In genomic region chrX:12001969-12002368, GRCm38 (mm10) we compare ENCODE assay signal across 13 mouse cellular contexts.
A peak's percentile ranks its signal among the peaks of the same experiment; 100 is the strongest.
DNase-seq lines count a peak whose midpoint lies in the region; ATAC-seq lines count a peak whose summit lies in the region.
"Had no signal": no experiment of that assay in that cellular context is flagged by ENCODE, and none has a peak within 500 bp of the region (broad histone marks: within the 10 kb centered on the region; RNA-seq: fewer than 3 reads in every experiment).

No protein-coding gene starts in this region.

- H3K27ac ChIP-seq in forebrain, embryonic 10.5 days: peak overlapping the region; percentile 62
- no peak overlapping the region for H3K27ac ChIP-seq in forebrain, embryonic 11.5 days (ENCODE audit: low read depth, low read length)
- H3K27ac ChIP-seq in midbrain, embryonic 10.5 days (replicated peaks): peak overlapping the region; percentile 70
- H3K27ac ChIP-seq in midbrain, embryonic 16.5 days (ENCODE audit: low read length): no peak overlapping the region
- H3K27ac ChIP-seq in forebrain, embryonic 14.5 days (ENCODE audit: low read depth, low read length): peak overlapping the region; percentile 52; the same call in 1 of the 2 replicates
- no peak overlapping the region; the same call in 1 of the 2 replicates for H3K27ac ChIP-seq in liver, embryonic 16.5 days (ENCODE audit: low read length)
- H3K27ac ChIP-seq: embryonic facial prominence, embryonic 15.5 days had no signal

- WGBS in forebrain, embryonic 10.5 days: 5% methylated on average over 3 of the region's 3 CpGs
- WGBS in forebrain, embryonic 11.5 days: 0% methylated on average over 3 of the region's 3 CpGs
- 4% methylated on average over 3 of the region's 3 CpGs for WGBS in midbrain, embryonic 10.5 days
- 6% methylated on average over 3 of the region's 3 CpGs for WGBS in midbrain, embryonic 16.5 days
- WGBS in forebrain, embryonic 14.5 days: 6% methylated on average over 3 of the region's 3 CpGs
- 0% methylated on average over 3 of the region's 3 CpGs for WGBS in liver, embryonic 16.5 days (ENCODE audit: insufficient replicate concordance)

- no peak for ATAC-seq in forebrain, embryonic 11.5 days (replicated peaks; ENCODE audit: low FRiP score)
- no peak for ATAC-seq in midbrain, embryonic 16.5 days
- no peak for ATAC-seq in forebrain, embryonic 14.5 days
- no peak for ATAC-seq in liver, embryonic 16.5 days (ENCODE audit: low read depth)

- peaks cover 100% of the 10 kb centered on the region for H3K27me3 ChIP-seq in forebrain, embryonic 10.5 days (ENCODE audit: poor library complexity, severe bottlenecking)
- H3K27me3 ChIP-seq in forebrain, embryonic 11.5 days (ENCODE audit: control insufficient read depth, insufficient read depth, low read length): peaks cover 68% of the 10 kb centered on the region
- peaks cover 100% of the 10 kb centered on the region for H3K27me3 ChIP-seq in midbrain, embryonic 10.5 days (ENCODE audit: low read depth, poor library complexity, severe bottlenecking)
- peaks cover 29% of the 10 kb centered on the region for H3K27me3 ChIP-seq in midbrain, embryonic 16.5 days (ENCODE audit: control insufficient read depth, insufficient read depth, low read depth, low read length)
- H3K27me3 ChIP-seq in forebrain, embryonic 14.5 days (replicated peaks; ENCODE audit: control insufficient read depth, insufficient read depth, low read length): no peaks in the 10 kb centered on the region; the same call in 1 of the 2 replicates
- peaks cover 31% of the 10 kb centered on the region for H3K27me3 ChIP-seq in liver, embryonic 16.5 days (ENCODE audit: control insufficient read depth, insufficient read depth, low read depth, low read length)

- H3K4me2 ChIP-seq in forebrain, embryonic 11.5 days (ENCODE audit: low read depth, low read length, severe bottlenecking): no peak overlapping the region
- no peak overlapping the region for H3K4me2 ChIP-seq in midbrain, embryonic 16.5 days (ENCODE audit: low read length)
- 0 out of 2 replicates have a peak overlapping the region, but pooled peaks have one; percentile 7 for H3K4me2 ChIP-seq in forebrain, embryonic 14.5 days (ENCODE audit: low read length)
- H3K4me2 ChIP-seq in liver, embryonic 16.5 days (ENCODE audit: low read depth, low read length): peak overlapping the region; percentile 65
- H3K4me2 ChIP-seq: embryonic facial prominence, embryonic 15.5 days; lung, embryonic 15.5 days had no signal

- H3K9me3 ChIP-seq in forebrain, embryonic 10.5 days: no peaks in the 10 kb centered on the region
- no peaks in the 10 kb centered on the region for H3K9me3 ChIP-seq in forebrain, embryonic 11.5 days (ENCODE audit: control insufficient read depth, low read length)
- no peaks in the 10 kb centered on the region for H3K9me3 ChIP-seq in midbrain, embryonic 10.5 days (replicated peaks)
- no peaks in the 10 kb centered on the region for H3K9me3 ChIP-seq in midbrain, embryonic 16.5 days (replicated peaks; ENCODE audit: control insufficient read depth, low read length, poor library complexity, severe bottlenecking)
- no peaks in the 10 kb centered on the region for H3K9me3 ChIP-seq in forebrain, embryonic 14.5 days (replicated peaks; ENCODE audit: control insufficient read depth, low read length)
- H3K9me3 ChIP-seq in liver, embryonic 16.5 days (replicated peaks; ENCODE audit: control insufficient read depth, low read length): no peaks in the 10 kb centered on the region
- H3K9me3 ChIP-seq: embryonic facial prominence, embryonic 15.5 days; lung, embryonic 15.5 days had no signal

- H3K4me3 ChIP-seq in forebrain, embryonic 10.5 days: no peak overlapping the region
- H3K4me3 ChIP-seq in forebrain, embryonic 11.5 days (ENCODE audit: low read depth, low read length): no peak overlapping the region
- H3K4me3 ChIP-seq in midbrain, embryonic 10.5 days: 0 out of 2 replicates have a peak overlapping the region, but pooled peaks have one; percentile 14
- H3K4me3 ChIP-seq in midbrain, embryonic 16.5 days (ENCODE audit: low read depth, low read length): no peak overlapping the region
- no peak overlapping the region for H3K4me3 ChIP-seq in forebrain, embryonic 14.5 days (ENCODE audit: low read depth, low read length)
- peak overlapping the region; percentile 53 for H3K4me3 ChIP-seq in liver, embryonic 16.5 days (ENCODE audit: low read depth, low read length)
- H3K4me3 ChIP-seq: embryonic facial prominence, embryonic 15.5 days; lung, embryonic 15.5 days had no signal

- H3K4me1 ChIP-seq in forebrain, embryonic 10.5 days: peaks cover 85% of the 10 kb centered on the region
- peaks cover 18% of the 10 kb centered on the region for H3K4me1 ChIP-seq in forebrain, embryonic 11.5 days (replicated peaks; ENCODE audit: control insufficient read depth, insufficient read depth, low read length)
- peaks cover 85% of the 10 kb centered on the region for H3K4me1 ChIP-seq in midbrain, embryonic 10.5 days
- H3K4me1 ChIP-seq in midbrain, embryonic 16.5 days (ENCODE audit: control insufficient read depth, insufficient read depth, low read length): peaks cover 25% of the 10 kb centered on the region
- H3K4me1 ChIP-seq in forebrain, embryonic 14.5 days (ENCODE audit: control insufficient read depth, insufficient read depth, low read length): peaks cover 25% of the 10 kb centered on the region
- H3K4me1 ChIP-seq in liver, embryonic 16.5 days (ENCODE audit: control insufficient read depth, low read depth, low read length): peaks cover 64% of the 10 kb centered on the region

- no peak for DNase-seq in forebrain, embryonic 10.5 days (ENCODE audit: extremely low spot score, low spot score)
- no peak for DNase-seq in forebrain, embryonic 11.5 days (ENCODE audit: low spot score)
- no peak for DNase-seq in midbrain, embryonic 10.5 days (ENCODE audit: low spot score)
- DNase-seq in forebrain, embryonic 14.5 days (ENCODE audit: low spot score): no peak
- no peak for DNase-seq in kidney, postnatal 14 days
- DNase-seq in adrenal gland, postnatal 25 days: no peak
- DNase-seq: adrenal gland, adult 2 months; right cerebral cortex, postnatal 4 days; thymus, adult 18-20 months had no signal

- H3K9ac ChIP-seq in forebrain, embryonic 11.5 days (ENCODE audit: low read length): no peak overlapping the region
- H3K9ac ChIP-seq in midbrain, embryonic 16.5 days (ENCODE audit: low read depth, low read length): no peak overlapping the region
- no peak overlapping the region for H3K9ac ChIP-seq in forebrain, embryonic 14.5 days (ENCODE audit: low read length)
- peak overlapping the region; percentile 58 for H3K9ac ChIP-seq in liver, embryonic 16.5 days (ENCODE audit: low read depth, low read length)
- H3K9ac ChIP-seq: embryonic facial prominence, embryonic 15.5 days; lung, embryonic 15.5 days had no signal

- no peaks in the 10 kb centered on the region for H3K36me3 ChIP-seq in forebrain, embryonic 10.5 days (replicated peaks)
- H3K36me3 ChIP-seq in forebrain, embryonic 11.5 days (ENCODE audit: control insufficient read depth, insufficient read depth, low read length): no peaks in the 10 kb centered on the region
- no peaks in the 10 kb centered on the region for H3K36me3 ChIP-seq in midbrain, embryonic 10.5 days
- H3K36me3 ChIP-seq in midbrain, embryonic 16.5 days (ENCODE audit: control insufficient read depth, insufficient read depth, low read length): no peaks in the 10 kb centered on the region
- H3K36me3 ChIP-seq in forebrain, embryonic 14.5 days (ENCODE audit: control insufficient read depth, insufficient read depth, low read length): no peaks in the 10 kb centered on the region
- H3K36me3 ChIP-seq in liver, embryonic 16.5 days (ENCODE audit: control insufficient read depth, insufficient read depth): no peaks in the 10 kb centered on the region
- H3K36me3 ChIP-seq: embryonic facial prominence, embryonic 15.5 days; lung, embryonic 15.5 days had no signal

Comparison
In these comparisons a context has a peak if more than half of its experiments do, and no peak if none do; other contexts are left out.
1. H3K27ac ChIP-seq: peak in forebrain, embryonic 10.5 days (single experiment), midbrain, embryonic 10.5 days (single experiment) and forebrain, embryonic 14.5 days (single experiment); none in forebrain, embryonic 11.5 days (single experiment), midbrain, embryonic 16.5 days (single experiment) and liver, embryonic 16.5 days (single experiment).
2. H3K4me3 ChIP-seq: peak in midbrain, embryonic 10.5 days (single experiment) and liver, embryonic 16.5 days (single experiment); none in forebrain, embryonic 10.5 days (single experiment), forebrain, embryonic 11.5 days (single experiment), midbrain, embryonic 16.5 days (single experiment) and forebrain, embryonic 14.5 days (single experiment).
3. H3K4me2 ChIP-seq: peak in forebrain, embryonic 14.5 days (single experiment) and liver, embryonic 16.5 days (single experiment); none in forebrain, embryonic 11.5 days (single experiment) and midbrain, embryonic 16.5 days (single experiment).